Mouse (Mus musculus): ENCODE results near the gene Dag1.

DNA sequence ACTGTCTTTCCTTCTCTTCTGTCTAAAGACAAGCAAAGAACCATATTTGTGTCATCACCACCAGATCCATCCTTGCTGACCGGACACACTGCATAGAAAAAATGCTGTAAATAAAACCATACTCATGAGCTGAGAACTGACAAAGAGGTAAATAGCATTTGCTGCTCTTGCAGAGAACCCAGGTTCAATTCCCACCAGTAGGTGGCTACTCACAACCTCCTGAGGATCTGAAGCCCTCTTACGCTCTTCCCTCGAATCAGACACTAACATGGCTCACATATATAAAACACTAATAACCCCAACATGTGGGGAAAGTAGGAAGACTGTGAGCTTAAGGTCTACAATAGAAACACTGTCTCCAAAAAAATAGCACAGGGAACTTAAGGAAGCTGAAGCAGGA lies 18.8 kb downstream of the Dag1 start:
- no peak for TF ChIP-seq GATA1 (IDR thresholded peaks at IDR 0.05; ENCODE audit: low read length)
- TF ChIP-seq TAL1 (IDR thresholded peaks at IDR 0.05; ENCODE audit: low read length) = no peak
